Mouse (Mus musculus): ENCODE results near the gene Shisa7.
"Not testable (repeated sequence)": the region's sequence is repeated elsewhere in the genome, so short reads cannot be mapped to it uniquely, and the experiment has no call there.

The Shisa7 gene

DNA sequence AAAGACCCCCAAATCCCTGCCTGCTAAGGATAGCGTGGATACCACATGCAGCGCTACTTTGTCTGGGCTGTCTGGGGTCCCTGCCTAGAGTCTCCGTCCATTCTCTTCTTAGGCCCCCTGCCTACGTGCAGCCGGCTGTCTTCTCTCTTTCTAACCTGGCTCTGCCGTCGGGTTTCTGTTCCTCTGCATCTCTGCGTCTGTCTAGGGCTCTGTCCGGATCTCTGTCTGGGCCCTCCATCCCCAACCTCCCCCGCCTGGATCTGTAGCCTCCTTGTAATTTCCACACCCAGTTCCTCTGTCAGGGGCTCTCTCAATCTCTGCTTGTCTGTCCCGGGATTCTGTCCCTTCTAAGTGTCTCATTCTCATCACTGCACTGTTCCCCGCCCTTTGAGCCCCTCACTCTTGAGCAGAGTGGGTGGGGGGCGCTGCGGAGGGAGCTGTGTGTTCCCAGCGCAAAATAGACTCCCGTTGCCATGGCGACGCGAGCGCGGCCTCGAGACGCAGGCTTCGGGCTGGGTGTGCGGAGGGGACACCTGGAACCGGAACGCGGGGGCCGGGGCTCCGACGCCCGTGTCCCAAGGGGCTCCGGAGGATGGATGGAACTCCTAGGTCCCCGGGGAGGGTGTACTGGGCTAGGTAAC lies 772 bp downstream of the Shisa7 start:
- no peak for DNase-seq

DNA sequence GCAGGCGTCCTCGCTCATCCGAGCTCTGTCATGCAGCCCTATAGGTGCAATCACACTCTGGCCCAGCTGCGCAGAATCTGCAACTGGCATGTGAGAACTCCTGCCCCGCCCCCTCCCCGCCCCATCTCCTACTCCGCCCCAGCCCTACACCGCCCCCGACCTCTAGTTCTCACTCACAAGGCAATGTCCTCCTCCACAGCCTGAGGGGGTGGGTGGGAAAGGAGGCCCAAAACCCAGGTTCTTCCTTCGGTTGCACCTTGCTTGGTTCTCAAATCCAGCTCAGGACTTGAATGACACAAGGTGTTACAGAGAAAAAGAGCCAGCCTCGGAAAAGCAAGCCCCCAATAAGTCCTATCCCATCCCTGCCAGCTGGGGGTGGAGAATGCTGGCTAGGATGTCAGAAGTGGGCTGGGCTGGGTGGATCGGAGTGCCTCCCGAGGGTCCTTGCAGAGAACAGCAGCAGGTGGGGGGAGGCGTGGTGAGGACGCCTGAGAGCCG lies 1.8 kb downstream of the Shisa7 start:
- peak; percentile 22 for DNase-seq

DNA sequence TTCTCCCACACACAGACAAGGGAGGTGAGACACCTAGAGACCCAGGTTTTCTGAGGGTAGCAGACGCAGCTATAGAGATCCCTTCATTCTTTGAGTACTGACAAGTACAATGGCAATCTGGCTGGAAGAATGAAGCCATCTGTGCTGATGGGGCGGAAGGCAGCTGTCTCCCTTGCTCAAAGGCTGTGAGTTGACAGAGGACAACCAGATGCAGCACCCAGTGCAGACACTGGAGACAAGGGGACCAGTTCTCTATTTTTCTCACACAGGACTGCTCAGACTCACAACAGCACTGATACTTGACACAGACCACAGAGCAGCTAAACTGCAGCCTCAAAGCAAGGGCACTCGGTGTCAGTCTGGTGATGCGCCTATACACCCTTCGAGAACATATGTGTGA lies 2.4 kb downstream of the Shisa7 start:
- no peak for DNase-seq

GRCm38 (mm10) chr7:4837639-4838038 lies 6.9 kb downstream of the Shisa7 start:
- DNase-seq, result no peak

DNA sequence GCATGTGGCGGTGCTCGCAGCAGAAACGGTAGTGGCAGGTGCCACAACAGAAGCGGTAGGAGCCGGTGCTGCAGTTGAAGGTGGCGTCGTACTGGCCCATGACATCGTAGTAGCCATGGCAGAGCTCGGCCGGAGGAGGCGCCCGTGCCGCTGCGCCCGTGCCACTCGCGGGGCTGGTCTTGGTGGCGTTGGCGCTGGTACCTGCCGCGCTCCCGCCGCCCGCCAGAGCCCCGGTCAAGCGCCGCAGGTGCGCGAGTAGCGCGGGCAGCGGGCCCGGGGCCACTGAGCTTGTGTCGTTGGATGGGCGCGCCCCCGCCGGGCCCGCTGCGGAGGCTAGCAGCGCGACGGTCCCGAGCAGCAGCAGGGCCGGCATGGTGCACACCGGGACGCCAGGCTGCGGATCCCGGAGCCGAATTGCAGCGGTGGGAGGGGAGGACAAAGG lies 8.1 kb downstream of the Shisa7 start:
- peak; percentile 57 for DNase-seq

- no peak for DNase-seq
Observed at GRCm38 (mm10) chr7:4835631-4836327, 8.7 kb downstream of the Shisa7 start.

GRCm38 (mm10) chr7:4830476-4830875 lies 14.0 kb downstream of the Shisa7 start:
- DNase-seq, result no peak

DNA sequence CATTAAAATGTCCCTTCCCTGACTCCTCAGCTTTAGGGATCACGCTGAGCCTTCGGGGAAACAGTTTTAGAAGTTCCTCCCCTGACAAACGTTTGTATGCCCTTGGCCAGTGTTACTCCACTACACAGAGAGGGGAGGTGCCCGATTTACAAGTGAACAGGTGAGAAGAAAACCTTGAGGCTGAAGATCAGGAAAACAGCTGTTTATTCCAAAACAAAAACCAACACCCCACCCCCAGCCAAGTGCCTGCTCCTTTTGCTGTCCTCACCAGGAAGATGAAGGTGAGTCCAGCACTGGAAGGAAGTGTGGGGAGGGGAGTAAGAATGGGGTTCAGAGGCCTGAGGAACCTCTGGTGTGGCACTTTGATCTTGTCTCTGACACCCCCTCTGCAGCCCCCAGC lies 19.1 kb downstream of the Shisa7 start:
- no peak for DNase-seq

DNA sequence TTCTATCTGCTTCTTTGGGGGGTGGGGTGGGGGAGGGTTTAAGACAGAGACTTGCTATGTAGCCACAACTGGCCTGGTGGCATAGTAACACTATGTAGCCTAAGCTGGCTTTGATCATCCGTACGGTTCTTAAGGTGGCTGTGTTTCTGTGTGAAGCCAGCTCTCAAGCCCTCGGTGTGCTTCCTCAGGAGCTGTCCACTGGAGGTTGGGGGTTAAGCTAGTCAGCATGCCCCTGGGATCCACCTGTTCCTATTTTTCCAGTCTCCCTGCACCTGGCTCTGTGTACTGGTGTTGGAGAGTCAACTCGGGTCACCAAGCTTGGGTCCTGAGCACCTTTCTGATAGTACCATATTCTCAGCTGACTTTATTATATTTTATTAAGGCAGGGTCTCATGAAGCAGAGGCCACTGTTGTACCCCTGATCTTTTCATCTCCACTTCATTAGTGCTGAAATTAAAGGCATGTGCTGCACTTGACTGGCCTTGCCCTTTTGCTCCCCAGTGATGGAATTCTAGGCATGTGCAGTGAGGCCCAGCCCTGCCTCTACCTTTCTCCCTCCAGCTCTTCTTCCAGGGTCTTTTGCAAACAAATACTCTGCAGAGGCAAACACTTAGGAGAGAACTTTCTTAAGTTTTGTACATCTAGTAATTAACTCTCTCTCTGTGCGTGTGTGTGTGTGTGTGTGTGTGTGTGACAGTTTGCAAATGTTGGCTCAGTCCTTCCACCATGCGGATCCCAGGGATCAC lies 22.2 kb downstream of the Shisa7 start:
- DNase-seq, result no peak

GRCm38 (mm10) chr7:4821690-4822089 lies 22.8 kb downstream of the Shisa7 start:
- DNase-seq, result no peak

DNA sequence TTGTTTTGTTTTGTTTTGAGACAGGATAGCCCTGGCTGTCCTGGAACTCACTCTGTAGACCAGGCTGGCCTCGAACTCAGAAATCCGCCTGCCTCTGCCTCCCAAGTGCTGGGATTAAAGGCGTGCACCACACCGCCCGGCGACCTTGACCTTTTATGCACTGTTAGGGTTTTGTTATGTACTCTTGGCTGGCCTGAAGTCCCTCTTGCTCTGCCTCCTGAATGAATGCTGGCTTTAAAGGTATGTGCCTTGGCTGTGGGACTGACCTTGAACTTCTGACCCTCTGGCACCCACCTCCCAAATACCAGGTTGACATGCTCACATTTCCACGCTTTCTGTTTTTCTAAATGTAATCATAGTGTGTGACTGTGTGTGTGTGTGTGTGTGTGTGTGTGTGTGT lies 23.6 kb downstream of the Shisa7 start:
- not testable (repeated sequence) for DNase-seq

- peak; percentile 12 for DNase-seq
Observed at GRCm38 (mm10) chr7:4816559-4816958, 27.9 kb downstream of the Shisa7 start.

DNA sequence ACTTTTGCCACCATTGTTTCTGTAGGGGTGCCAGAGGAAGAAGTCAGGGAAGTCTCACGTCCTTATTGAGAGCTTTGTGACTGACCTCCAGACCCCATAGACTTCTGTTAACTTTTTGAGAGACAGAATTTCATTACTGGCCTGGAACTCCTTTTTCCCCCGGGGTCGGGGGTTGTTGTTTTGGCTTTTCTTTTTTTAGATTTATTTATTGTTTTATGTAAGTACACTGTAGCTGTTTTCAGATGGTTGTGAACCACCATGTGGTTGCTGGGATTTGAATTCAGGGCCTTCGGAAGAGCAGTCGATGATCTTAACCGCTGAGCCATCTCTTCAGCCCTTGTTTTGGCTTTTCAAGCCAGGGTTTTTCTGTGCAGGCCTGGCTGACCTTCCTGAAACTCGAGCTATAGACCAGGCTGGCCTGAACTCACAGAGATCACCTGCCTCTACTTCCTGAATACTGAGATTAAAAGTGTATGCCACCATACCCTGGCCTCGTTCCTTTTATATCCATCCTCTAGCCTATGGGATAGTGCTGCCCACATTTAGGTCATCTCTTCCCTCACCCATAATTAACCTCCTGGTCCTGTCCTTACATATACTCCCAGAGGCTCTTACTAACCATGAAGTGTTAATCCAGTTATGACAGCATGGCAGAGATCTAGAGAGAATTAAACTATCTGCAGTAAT lies 31.2 kb downstream of the Shisa7 start:
- no peak for DNase-seq

- peak; percentile 98 for DNase-seq
Observed at GRCm38 (mm10) chr7:4812303-4813104, 32.0 kb downstream of the Shisa7 start, which contains the start of gene Ube2s. Gene Ube2s, minus strand, starts transcription at chr7:4812590.

DNA sequence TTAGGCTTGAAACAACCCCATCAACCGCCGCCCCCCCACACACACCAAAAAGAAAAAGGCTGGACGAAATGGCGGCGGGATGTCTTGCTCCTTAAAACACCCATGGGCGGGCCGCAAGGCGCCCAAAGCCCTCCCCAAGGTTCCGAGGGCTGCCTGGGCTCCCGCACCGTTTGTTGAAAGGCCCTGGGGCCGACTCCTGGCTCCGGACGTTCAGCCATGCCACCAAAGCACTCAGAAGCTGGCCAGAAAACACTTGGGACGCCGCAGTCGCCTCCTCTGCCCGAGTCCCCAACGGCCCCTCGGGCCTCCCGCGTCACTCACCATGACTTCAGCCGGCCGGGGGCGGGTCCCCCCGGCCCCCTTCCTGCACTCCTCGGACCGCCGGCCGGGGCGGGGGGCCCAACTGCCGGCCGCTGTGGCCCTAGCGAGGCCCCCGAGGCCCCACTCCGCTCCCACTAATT lies 32.6 kb downstream of the Shisa7 start:
- no peak for DNase-seq

DNA sequence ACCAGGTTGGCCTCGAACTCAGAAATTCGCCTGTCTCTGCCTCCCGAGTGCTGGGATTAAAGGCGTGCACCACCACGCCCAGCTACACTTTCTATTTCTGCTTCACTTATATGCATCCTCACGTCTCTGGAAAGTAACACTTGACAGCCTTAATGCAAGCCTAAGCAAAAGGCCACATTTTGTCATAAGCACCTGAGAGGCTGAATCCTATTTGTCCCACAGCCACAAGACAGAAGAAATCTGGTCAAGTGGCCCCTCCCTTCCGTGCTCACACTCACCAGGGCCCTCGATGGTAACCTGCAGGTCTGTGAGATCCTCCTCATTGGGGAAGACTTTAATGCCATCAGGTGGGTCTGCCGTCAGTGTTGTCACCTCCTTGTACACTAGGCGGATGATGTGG lies 33.4 kb downstream of the Shisa7 start:
- DNase-seq, result not testable (repeated sequence)

- peak; percentile 30 for DNase-seq
Observed at GRCm38 (mm10) chr7:4806716-4807115, 37.8 kb downstream of the Shisa7 start.

GRCm38 (mm10) chr7:4802247-4802646 lies 42.2 kb downstream of the Shisa7 start:
- no peak for DNase-seq

DNA sequence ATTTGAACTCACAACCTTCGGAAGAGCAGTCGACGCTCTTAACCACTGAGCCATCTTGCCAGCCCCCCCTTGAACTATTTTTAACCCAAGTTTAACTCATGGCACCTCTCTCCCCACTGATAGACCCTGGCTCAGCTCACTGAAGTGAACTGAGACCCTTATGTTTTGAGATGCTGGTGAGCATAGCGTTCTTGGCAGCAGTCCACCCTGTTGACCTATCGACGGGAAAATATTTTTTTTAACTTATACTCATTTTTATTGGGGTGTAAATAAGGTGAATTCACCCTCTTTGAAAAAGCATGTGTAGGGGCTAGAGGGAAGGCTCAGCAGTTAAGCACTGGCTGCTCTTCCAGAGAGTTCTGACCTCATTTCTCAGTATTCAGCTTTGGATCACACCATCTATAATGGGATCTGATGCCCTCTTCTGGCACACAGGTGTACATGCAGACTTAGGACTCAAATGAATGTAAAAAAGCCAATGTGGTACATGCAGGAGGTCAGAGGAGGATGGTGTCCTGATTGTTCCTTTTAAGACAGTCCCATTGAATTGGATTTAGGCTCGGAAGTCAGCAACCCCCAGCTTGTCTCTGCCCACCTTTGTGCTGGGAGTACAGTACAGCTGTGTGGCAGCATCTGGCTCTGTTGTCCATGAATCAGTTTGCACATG lies 48.6 kb downstream of the Shisa7 start:
- peak; percentile 22 for DNase-seq

- DNase-seq, result no peak
Observed at GRCm38 (mm10) chr7:4794631-4795168, 49.8 kb downstream of the Shisa7 start.

- no peak for DNase-seq
Observed at GRCm38 (mm10) chr7:4793674-4794073, 50.8 kb downstream of the Shisa7 start.

Data from thymus, postnatal 25 days (tissue).